Mouse (Mus musculus): Measurements from ENCODE around the gene Cbfa2t3. TPM values are rescaled to one million over a fixed set of nuclear protein-coding genes. Genes with fewer than 3 reads are reported as not detected.

The Cbfa2t3 gene
- 10 to 100 TPM; 23.4 to 25.7 TPM for total RNA-seq (2021)
- long read RNA-seq, partial matches to known transcripts = 8 of 18 reads
- long read RNA-seq, other reads (novel, unspliced or antisense) = 6 of 18 reads

GRCm38 (mm10) chr8:122699005-122699492, at the start of gene Cbfa2t3:
Gene Cbfa2t3 (minus strand): TSS chr8:122699109.
- DNase-seq (ENCODE audit: low spot score in 2 of 2) = no peak

- DNase-seq (ENCODE audit: low spot score in 2 of 2) = no peak
Measured at GRCm38 (mm10) chr8:122747825-122748224, 48.9 kb upstream of the Cbfa2t3 start.

GRCm38 (mm10) chr8:122746439-122746838, 47.5 kb upstream of the Cbfa2t3 start:
- DNase-seq (ENCODE audit: low spot score in 2 of 2) = no peak

- peak; percentile 35 to 47 for DNase-seq (ENCODE audit: low spot score in 2 of 2)
Measured at GRCm38 (mm10) chr8:122745750-122746275, 46.9 kb upstream of the Cbfa2t3 start.

GRCm38 (mm10) chr8:122745022-122745749, 46.3 kb upstream of the Cbfa2t3 start:
- no peak for DNase-seq (ENCODE audit: low spot score in 2 of 2)

GRCm38 (mm10) chr8:122742471-122742870, 43.6 kb upstream of the Cbfa2t3 start:
- DNase-seq (ENCODE audit: low spot score in 2 of 2) = no peak

- no peak for DNase-seq (ENCODE audit: low spot score in 2 of 2)
Measured at GRCm38 (mm10) chr8:122739102-122739725, 40.3 kb upstream of the Cbfa2t3 start.

- no peak for DNase-seq (ENCODE audit: low spot score in 2 of 2)
Measured at GRCm38 (mm10) chr8:122737886-122738285, 39.0 kb upstream of the Cbfa2t3 start.

- no peak for DNase-seq (ENCODE audit: low spot score in 2 of 2)
Measured at GRCm38 (mm10) chr8:122737071-122737470, 38.2 kb upstream of the Cbfa2t3 start.

GRCm38 (mm10) chr8:122736623-122737022, 37.7 kb upstream of the Cbfa2t3 start:
- no peak for DNase-seq (ENCODE audit: low spot score in 2 of 2)

- DNase-seq (ENCODE audit: low spot score in 2 of 2) = no peak
Measured at GRCm38 (mm10) chr8:122735542-122736473, 36.9 kb upstream of the Cbfa2t3 start.

- DNase-seq (ENCODE audit: low spot score in 2 of 2) = no peak
Measured at GRCm38 (mm10) chr8:122735110-122735509, 36.2 kb upstream of the Cbfa2t3 start.

- no peak for DNase-seq (ENCODE audit: low spot score in 2 of 2)
Measured at GRCm38 (mm10) chr8:122728630-122729029, 29.7 kb upstream of the Cbfa2t3 start.

GRCm38 (mm10) chr8:122727412-122727811, 28.5 kb upstream of the Cbfa2t3 start:
- no peak for DNase-seq (ENCODE audit: low spot score in 2 of 2)

- no peak for DNase-seq (ENCODE audit: low spot score in 2 of 2)
Measured at GRCm38 (mm10) chr8:122726789-122727188, 27.9 kb upstream of the Cbfa2t3 start.

- DNase-seq (ENCODE audit: low spot score in 2 of 2) = no peak
Measured at GRCm38 (mm10) chr8:122725187-122725586, 26.3 kb upstream of the Cbfa2t3 start.

- DNase-seq (ENCODE audit: low spot score in 2 of 2) = peak in 1 of 2 experiments; percentile 36
Measured at GRCm38 (mm10) chr8:122720811-122721640, 22.1 kb upstream of the Cbfa2t3 start.

GRCm38 (mm10) chr8:122720070-122720729, 21.3 kb upstream of the Cbfa2t3 start:
- DNase-seq (ENCODE audit: low spot score in 2 of 2) = peak in 1 of 2 experiments; percentile 40

GRCm38 (mm10) chr8:122719500-122720065, 20.7 kb upstream of the Cbfa2t3 start:
- DNase-seq (ENCODE audit: low spot score in 2 of 2) = no peak
